Mouse (Mus musculus) cerebellum, adult 2 months (tissue): Measurements from ENCODE around the gene Me3.

Source experiments
- CTCF ChIP-seq: fragments of 200-500 bp; IDR thresholded peaks from 2 replicates; pipeline ENCODE4 v1.5.1; 2011; ENCODE audit warnings: low read depth, mild to moderate bottlenecking, control low read depth, low read length, moderate library complexity, borderline replicate concordance; ENCODE audit not compliant: insufficient read depth
- POLR2A ChIP-seq: fragments of 200-500 bp; IDR thresholded peaks from 2 replicates; pipeline ENCODE4 v1.6.1; 2011; ENCODE audit warnings: low read length, control low read depth, borderline replicate concordance; ENCODE audit not compliant: insufficient read depth

DNA sequence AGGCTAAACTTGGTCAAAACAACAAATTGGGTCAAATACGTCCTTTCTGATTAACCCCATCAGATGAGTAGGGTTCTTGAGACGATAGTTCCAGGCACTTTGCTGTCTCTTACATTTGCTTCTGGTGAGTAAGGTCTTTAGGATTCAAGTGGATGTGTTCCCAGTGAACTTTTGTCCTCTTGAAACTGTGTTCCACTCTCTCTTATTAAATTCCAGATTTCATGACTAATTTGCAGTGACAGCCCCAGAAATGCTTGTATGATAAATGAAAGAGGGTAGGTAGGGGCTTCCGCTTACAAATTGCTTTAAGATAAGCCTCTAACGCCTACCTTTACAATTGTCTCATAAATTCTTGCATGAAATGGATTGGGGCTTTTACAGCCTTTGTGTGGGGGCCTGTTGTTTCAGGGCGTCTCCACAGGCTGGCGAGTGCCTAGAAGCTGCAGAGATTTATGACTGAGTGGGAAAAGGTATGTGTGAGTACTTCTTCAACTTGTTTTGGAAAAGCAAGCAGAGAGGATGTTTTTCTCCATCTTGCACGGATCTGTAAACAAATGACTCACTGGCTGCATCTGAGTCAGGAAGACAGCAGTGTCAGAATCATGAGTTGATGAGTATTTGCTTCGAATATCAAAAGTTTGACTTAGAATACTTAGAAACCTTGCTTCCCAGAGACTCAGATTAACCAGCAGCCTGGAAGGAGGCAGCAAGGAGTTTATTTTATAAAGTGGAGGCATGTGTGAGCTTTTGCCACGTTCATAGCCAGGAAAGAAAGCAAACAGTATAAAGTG is 137.1 kb downstream of the Me3 start:
- no peak for TF ChIP-seq CTCF
- no peak for TF ChIP-seq POLR2A
